Mouse (Mus musculus): ENCODE data around the gene Ccr3.
"Not testable (repeated sequence)": the region's sequence is repeated elsewhere in the genome, so short reads cannot be mapped to it uniquely, and the experiment has no call there.

The Ccr3 gene

GRCm38 (mm10) chr9:124040932-124041331 lies 19.2 kb downstream of the Ccr3 start:
- DNase-seq (ENCODE audit: extremely low read depth, low read depth, low spot score): no peak

- no peak for DNase-seq (ENCODE audit: extremely low read depth, low read depth, low spot score)
Measured at GRCm38 (mm10) chr9:124053532-124053931, 31.8 kb downstream of the Ccr3 start.

GRCm38 (mm10) chr9:124056158-124056709 lies 34.5 kb downstream of the Ccr3 start:
- no peak for DNase-seq (ENCODE audit: extremely low read depth, low read depth, low spot score)

- no peak for DNase-seq (ENCODE audit: extremely low read depth, low read depth, low spot score)
Measured at GRCm38 (mm10) chr9:124059660-124060352, 38.0 kb downstream of the Ccr3 start.

- DNase-seq (ENCODE audit: extremely low read depth, low read depth, low spot score): not testable (repeated sequence)
Measured at GRCm38 (mm10) chr9:124061474-124062432, 40.0 kb downstream of the Ccr3 start.

GRCm38 (mm10) chr9:124066572-124067103 lies 44.9 kb downstream of the Ccr3 start:
- no peak for DNase-seq (ENCODE audit: extremely low read depth, low read depth, low spot score)

- DNase-seq (ENCODE audit: extremely low read depth, low read depth, low spot score): no peak
Measured at GRCm38 (mm10) chr9:124068098-124069058, 46.6 kb downstream of the Ccr3 start.

GRCm38 (mm10) chr9:124071506-124071905 lies 49.7 kb downstream of the Ccr3 start:
- DNase-seq (ENCODE audit: extremely low read depth, low read depth, low spot score): no peak

GRCm38 (mm10) chr9:124079803-124080202 lies 58.0 kb downstream of the Ccr3 start:
- DNase-seq (ENCODE audit: extremely low read depth, low read depth, low spot score): no peak

- DNase-seq (ENCODE audit: extremely low read depth, low read depth, low spot score): not testable (repeated sequence)
Measured at GRCm38 (mm10) chr9:124080471-124080870, 58.7 kb downstream of the Ccr3 start.

All from fat pad, adult 2 months (tissue).